Mouse (Mus musculus) kidney, embryonic 14.5 days (tissue): Measurements from ENCODE around the gene Pcnx2. TPM values are rescaled to one million over a fixed set of nuclear protein-coding genes. Genes with fewer than 3 reads are reported as not detected.
A peak's percentile ranks its signal among the peaks of the same experiment; 100 is the strongest.

Experiments used
- ATAC-seq: fragments of 200-750 bp; cut with Nextera tagmentation; 2 replicates; pipeline ENCODE4 v1.8.0; 2017; ENCODE audit warnings: moderate number of reproducible peaks, mild to moderate bottlenecking, moderate TSS enrichment, moderate library complexity; ENCODE audit not compliant: low FRiP score, low TSS enrichment
- H3K27ac ChIP-seq: fragments of 300-500 bp; sonication (generic); 2 replicates; pipeline ENCODE4 v1.5.1; 2014; ENCODE audit warnings: low read depth, mild to moderate bottlenecking, low read length, moderate library complexity, mixed read lengths
- H3K27me3 ChIP-seq: fragments of 300-500 bp; sonication (generic); 2 replicates; pipeline ENCODE4 v1.6.1; 2014; ENCODE audit warnings: mild to moderate bottlenecking, low read length; ENCODE audit not compliant: control insufficient read depth, insufficient read depth
- H3K36me3 ChIP-seq: fragments of 300-500 bp; sonication (generic); 2 replicates; pipeline ENCODE4 v1.6.1; 2014; ENCODE audit warnings: low read length, mixed read lengths; ENCODE audit not compliant: control insufficient read depth, insufficient read depth
- H3K4me1 ChIP-seq: fragments of 300-500 bp; sonication (generic); 2 replicates; pipeline ENCODE4 v1.6.1; 2014; ENCODE audit warnings: low read length, mixed read lengths; ENCODE audit not compliant: control insufficient read depth, insufficient read depth
- H3K4me2 ChIP-seq: fragments of 300-500 bp; sonication (generic); replicated peaks from 2 replicates; pipeline ENCODE4 v1.6.1; 2014; ENCODE audit warnings: low read depth, mild to moderate bottlenecking, low read length
- H3K4me3 ChIP-seq: fragments of 300-500 bp; sonication (generic); 2 replicates; pipeline ENCODE4 v1.5.1; 2014; ENCODE audit warnings: mild to moderate bottlenecking, low read length
- H3K9ac ChIP-seq: fragments of 300-500 bp; sonication (generic); 2 replicates; pipeline ENCODE4 v1.6.1; 2014; ENCODE audit warnings: low read depth, mild to moderate bottlenecking, low read length, moderate library complexity
- H3K9me3 ChIP-seq: fragments of 300-500 bp; sonication (generic); 2 replicates; pipeline ENCODE4 v1.6.1; 2016; ENCODE audit warnings: low read length; ENCODE audit not compliant: control insufficient read depth
- WGBS: fragments of 180-500 bp; shearing (Covaris S2); extraction: QIAGEN DNeasy Blood & Tissue Kit; methylation state at CpG from one replicate; pipeline ENCODE4 v1.1.7; 2014; 5-methylcytosine and 5-hydroxymethylcytosine counted together
- polyA plus RNA-seq: library from polyadenylated mRNA; unstranded; fragments of >200 nt; fragmentation: Nextera tagmentation; extraction: Ambion mirVana; gene quantifications from 2 replicates; pipeline ENCODE4 v1.2.1, GENCODE M21; 2014

Pcnx2 gene
- polyA plus RNA-seq, 1 experiment from 2014 or later, result 0.15 TPM

DNA sequence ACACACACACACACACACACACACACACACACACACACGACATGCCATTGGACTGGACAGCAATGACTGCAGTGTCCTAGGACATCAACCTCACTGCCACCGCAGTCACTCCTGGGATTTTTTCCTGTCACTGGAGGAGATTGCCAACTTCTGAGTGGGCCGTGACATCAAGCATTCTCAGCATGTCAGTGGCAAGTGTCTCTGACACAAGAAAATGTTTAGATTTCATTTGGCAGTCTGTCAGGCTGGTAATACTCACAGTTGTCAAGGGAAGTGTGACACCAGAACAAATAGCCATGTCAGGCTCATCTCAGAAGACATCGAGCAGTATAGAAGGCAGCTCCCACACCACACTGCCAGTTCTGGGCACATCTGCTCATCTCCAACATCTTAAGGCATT is 17.7 kb downstream of the Pcnx2 start:
- no peak for ATAC-seq
- 79% methylated on average over 4 of the region's 4 CpGs for WGBS
- Histone ChIP-seq H3K36me3 (no peaks in the 10 kb centered on the region), H3K4me2 (no peak overlapping the region), H3K9ac (no peak overlapping the region), H3K4me3 (no peak overlapping the region), H3K27ac (no peak overlapping the region), H3K27me3 (no peaks in the 10 kb centered on the region), H3K4me1 (no peaks in the 10 kb centered on the region), H3K9me3 (no peaks in the 10 kb centered on the region)

DNA sequence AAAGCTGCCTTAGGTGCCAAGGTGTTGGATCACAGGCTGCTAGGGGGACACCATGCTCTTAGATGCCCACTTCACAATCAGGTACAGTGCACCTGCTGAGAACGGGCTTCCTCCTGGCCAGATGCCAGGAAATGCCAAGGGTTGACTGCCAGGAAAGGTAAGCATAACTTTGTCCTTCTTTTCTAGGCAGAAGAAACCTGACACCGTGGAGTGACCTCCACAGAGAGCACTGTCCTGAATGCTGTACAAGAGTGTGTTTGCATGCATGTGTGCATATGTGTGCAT is 24.9 kb downstream of the Pcnx2 start:
- peaks cover 29% of the 10 kb centered on the region for H3K4me1 ChIP-seq

DNA sequence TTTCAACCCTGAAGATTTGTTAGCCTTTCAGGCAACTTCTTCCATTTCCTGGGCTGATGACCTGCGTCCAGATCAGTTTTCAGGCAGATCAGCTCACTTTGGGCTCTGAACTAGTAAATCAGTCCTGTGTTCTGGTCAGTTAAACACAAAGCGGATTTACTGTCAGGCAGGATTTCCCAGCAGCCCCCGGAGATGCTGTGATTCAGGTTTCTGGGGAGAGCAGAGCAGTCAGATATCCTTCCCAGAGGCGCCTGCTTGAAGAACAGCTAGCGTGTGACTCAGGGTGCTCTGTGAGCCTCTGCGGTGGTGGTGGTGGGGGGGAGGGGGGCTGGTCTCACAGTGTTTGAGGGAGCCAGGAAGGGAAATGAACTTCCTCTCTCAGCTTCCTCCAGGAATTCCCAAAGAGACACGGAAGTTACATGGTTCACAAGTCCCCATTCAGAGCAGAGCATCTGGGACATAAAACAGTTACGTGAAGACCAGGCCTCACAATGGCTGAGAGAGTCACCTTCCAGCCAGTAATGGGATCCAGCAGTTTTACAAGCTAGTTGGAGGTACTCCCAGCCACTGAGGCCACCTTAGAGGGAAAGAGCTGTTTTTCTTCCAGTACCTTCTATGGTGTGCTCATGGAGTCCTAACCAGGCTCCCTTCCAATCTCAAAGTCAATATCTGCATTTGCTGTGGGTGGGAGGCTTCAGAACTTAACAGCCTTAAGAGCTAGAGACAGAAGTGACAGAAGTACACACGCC is 25.4 kb downstream of the Pcnx2 start:
- 11% methylated on average over 9 of the region's 9 CpGs for WGBS
- peak overlapping the region; percentile 84 for H3K27ac ChIP-seq

More for the DNA sequence above, 24.9 kb downstream of the Pcnx2 start:
- Histone ChIP-seq H3K9me3 (no peaks in the 10 kb centered on the region), H3K27me3 (no peaks in the 10 kb centered on the region), H3K9ac (no peak overlapping the region), H3K4me2 (no peak overlapping the region), H3K27ac (peak overlapping the region; percentile 84), H3K36me3 (no peaks in the 10 kb centered on the region), H3K4me3 (no peak overlapping the region)
- ATAC-seq, result no peak
- WGBS, result 39% methylated on average over 2 of the region's 2 CpGs

DNA sequence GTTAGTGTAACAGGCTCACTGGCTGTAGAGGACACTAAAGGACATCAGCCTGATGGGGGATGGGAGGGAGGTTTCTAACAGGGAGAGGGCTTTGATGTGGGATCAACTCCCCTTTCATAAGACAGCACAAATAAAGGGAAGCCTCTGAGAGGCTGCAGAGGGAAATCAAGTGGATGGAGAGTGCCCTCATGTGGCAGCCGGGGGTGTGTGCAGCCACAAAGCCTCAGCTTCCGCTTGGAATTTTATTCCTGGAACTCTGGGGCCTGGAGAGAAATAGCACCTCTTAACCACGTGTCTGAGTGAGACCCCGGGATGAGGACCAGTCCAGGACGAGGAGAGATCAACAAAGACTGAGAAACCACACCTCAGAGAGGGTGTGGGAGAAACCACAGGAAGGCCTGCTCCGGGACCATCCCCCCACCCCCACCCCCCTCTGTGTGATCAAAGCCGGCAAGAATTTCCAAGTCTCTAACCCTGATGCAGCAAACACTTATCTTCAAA is 27.2 kb downstream of the Pcnx2 start:
- Histone ChIP-seq H3K4me1 (peaks cover 29% of the 10 kb centered on the region), H3K27ac (no peak overlapping the region), H3K9me3 (no peaks in the 10 kb centered on the region), H3K27me3 (no peaks in the 10 kb centered on the region), H3K4me2 (no peak overlapping the region), H3K36me3 (no peaks in the 10 kb centered on the region), H3K4me3 (no peak overlapping the region), H3K9ac (no peak overlapping the region)
- under 1% methylated on average over 7 of the region's 7 CpGs for WGBS
- ATAC-seq, result peak; percentile 70

More for the DNA sequence above, 25.4 kb downstream of the Pcnx2 start:
- Histone ChIP-seq H3K4me2 (no peak overlapping the region), H3K9ac (no peak overlapping the region), H3K27me3 (no peaks in the 10 kb centered on the region), H3K4me3 (no peak overlapping the region), H3K4me1 (peaks cover 29% of the 10 kb centered on the region), H3K9me3 (no peaks in the 10 kb centered on the region), H3K36me3 (no peaks in the 10 kb centered on the region)
- ATAC-seq, result peak; percentile 56

DNA sequence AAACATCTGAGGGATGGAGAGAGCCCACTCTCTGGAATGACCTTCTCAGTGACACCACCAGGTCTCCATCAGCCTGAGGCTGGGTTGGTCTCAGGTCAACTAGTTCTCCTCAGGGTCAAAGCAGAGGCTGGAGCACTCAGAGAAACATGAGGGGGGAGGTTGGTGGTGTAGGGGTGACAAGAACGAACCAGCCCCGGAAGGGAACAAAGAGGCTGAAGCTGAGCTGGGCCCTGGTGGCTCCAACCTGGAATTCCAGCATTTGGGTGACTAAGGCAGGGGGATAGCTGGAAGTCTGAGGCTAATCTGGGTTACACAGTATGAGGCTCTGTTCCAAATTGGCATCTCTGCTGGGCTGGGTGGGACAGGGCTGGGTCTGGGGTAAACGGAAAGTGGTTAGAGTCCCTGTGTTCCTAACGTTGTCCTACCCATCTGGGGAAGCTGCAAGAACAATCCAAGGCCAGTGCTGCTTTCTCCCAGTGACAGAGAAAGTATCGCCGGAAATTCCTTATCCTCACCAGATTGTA is 27.9 kb downstream of the Pcnx2 start:
- H3K4me1 ChIP-seq, result peaks cover 29% of the 10 kb centered on the region
- no peak for ATAC-seq
- H3K9me3 ChIP-seq, result no peaks in the 10 kb centered on the region
- 16% methylated on average over 6 of the region's 6 CpGs for WGBS
- H3K27ac ChIP-seq, result peak overlapping the region; percentile 17; the same call in 1 of the 2 replicates
- H3K4me2 ChIP-seq, result no peak overlapping the region
- no peaks in the 10 kb centered on the region for H3K36me3 ChIP-seq
- H3K4me3 ChIP-seq, result no peak overlapping the region
- H3K9ac ChIP-seq, result no peak overlapping the region
- H3K27me3 ChIP-seq, result no peaks in the 10 kb centered on the region

DNA sequence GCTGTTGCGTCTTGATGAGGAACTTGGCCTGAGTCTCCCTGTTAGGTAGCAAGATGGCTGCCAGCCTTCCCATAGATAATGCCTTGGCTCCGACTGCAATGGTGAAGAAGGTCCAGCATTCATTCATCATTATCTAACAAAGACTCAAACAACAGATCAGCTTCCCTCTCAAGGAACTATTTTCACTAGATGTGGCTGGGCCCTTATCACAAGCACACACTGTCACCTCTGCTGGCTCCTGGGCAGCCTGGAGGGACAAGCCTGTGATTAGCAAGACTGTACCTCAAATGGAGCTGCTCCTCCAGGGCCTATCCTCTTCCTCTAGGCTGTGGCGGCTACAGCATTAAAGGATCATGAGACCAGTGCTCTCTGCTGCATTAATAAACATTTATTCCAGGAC is 28.4 kb downstream of the Pcnx2 start:
- Histone ChIP-seq H3K4me1 (peaks cover 29% of the 10 kb centered on the region), H3K36me3 (no peaks in the 10 kb centered on the region), H3K4me2 (no peak overlapping the region), H3K9me3 (no peaks in the 10 kb centered on the region), H3K27me3 (no peaks in the 10 kb centered on the region), H3K4me3 (no peak overlapping the region), H3K27ac (no peak overlapping the region), H3K9ac (no peak overlapping the region)
- 87% methylated on average over 3 of the region's 3 CpGs for WGBS
- ATAC-seq, result no peak

DNA sequence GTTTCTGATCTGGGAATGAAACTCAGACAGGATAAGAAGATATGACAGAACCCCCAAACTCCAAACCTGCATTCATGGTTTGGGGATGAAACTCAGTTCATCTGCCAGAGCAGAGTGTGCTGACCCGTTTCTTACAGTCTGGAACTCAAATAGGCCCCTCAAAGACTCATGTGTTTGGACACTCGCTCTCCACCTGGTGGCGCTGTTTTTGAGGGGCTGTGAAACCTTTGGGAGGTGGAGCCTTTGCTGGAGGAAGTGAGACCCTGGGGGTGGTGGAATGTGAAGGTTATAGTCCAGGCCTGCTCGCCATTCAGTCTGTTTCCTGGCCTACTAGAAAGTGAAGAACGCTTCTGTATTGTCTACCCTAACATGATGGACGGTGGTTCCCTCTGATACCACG is 29.6 kb downstream of the Pcnx2 start:
- Histone ChIP-seq H3K9me3 (no peaks in the 10 kb centered on the region), H3K27ac (no peak overlapping the region), H3K4me3 (no peak overlapping the region), H3K4me2 (no peak overlapping the region), H3K9ac (no peak overlapping the region), H3K27me3 (no peaks in the 10 kb centered on the region), H3K36me3 (no peaks in the 10 kb centered on the region), H3K4me1 (peaks cover 29% of the 10 kb centered on the region)
- ATAC-seq, result no peak
- 65% methylated on average over 7 of the region's 7 CpGs for WGBS

DNA sequence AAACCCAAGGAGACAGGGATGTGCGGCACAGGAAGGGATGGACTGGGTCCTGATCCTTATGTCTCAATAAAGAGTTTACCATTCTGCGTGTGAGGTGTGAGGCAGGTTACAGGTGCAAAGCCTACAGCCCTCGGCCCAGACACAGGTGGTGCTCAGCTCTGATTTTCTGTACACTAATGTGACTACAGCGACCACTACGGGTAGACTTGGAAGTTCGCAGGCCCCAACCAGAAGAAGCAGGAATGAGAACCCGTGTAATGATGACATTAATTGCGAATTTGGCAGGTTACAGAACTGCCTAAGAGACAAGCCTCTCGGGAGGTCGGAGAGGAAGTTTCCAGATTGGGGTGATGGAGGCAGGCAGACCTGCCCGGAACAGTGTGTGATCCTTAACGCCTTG is 32.0 kb downstream of the Pcnx2 start:
- no peaks in the 10 kb centered on the region for H3K9me3 ChIP-seq
- H3K9ac ChIP-seq, result no peak overlapping the region
- no peak overlapping the region for H3K4me2 ChIP-seq
- H3K27me3 ChIP-seq, result no peaks in the 10 kb centered on the region
- peaks cover 15% of the 10 kb centered on the region for H3K4me1 ChIP-seq
- no peak overlapping the region for H3K4me3 ChIP-seq
- ATAC-seq, result no peak
- H3K36me3 ChIP-seq, result no peaks in the 10 kb centered on the region
- H3K27ac ChIP-seq, result no peak overlapping the region
- WGBS, result 71% methylated on average over 12 of the region's 12 CpGs

DNA sequence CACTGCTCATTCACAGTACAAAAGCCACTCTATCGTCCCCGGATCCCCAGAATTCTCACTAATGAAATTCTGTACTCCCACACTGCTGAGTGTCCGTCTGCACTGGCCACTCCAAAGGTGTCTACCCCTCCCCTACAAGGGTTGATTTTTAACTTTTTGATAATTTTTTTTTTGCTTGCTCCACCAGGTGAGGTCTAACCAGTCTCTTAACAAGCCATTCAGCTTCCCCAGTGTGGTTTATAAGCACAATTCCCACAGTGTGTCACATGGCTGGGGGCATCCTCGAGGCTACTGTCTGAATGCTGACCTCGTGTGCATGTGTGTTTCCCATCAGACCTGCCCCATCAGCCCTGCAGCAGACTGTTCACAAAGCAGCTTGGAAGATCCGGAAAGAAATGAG is 40.9 kb downstream of the Pcnx2 start:
- H3K27ac ChIP-seq, result no peak overlapping the region
- H3K9ac ChIP-seq, result no peak overlapping the region
- no peak overlapping the region for H3K4me3 ChIP-seq
- no peak overlapping the region for H3K4me2 ChIP-seq
- no peak for ATAC-seq
- no peaks in the 10 kb centered on the region for H3K9me3 ChIP-seq
- WGBS, result 48% methylated on average over 6 of the region's 6 CpGs
- no peaks in the 10 kb centered on the region for H3K36me3 ChIP-seq
- no peaks in the 10 kb centered on the region for H3K27me3 ChIP-seq
- 0 out of 2 replicates have a peak, but pooled peaks cover 4% of the 10 kb centered on the region for H3K4me1 ChIP-seq
